Mouse (Mus musculus) urinary bladder, postnatal 4 days (tissue): Measurements from ENCODE around the gene Psmb2.

ENCODE experiments used
- DNase-seq, 2 experiments: peaks; one replicate each; pipeline ENCODE4 v3.0.0; 2021 to 2022; ENCODE audit warnings: low spot score in 2 of 2

Psmb2 gene

GRCm38 (mm10) chr4:126752608-126753141, 75.2 kb downstream of the Psmb2 start:
- no peak for DNase-seq

GRCm38 (mm10) chr4:126753268-126754230, 76.1 kb downstream of the Psmb2 start, which contains the start of the genes Ncdn and AU040320:
Gene Ncdn (minus strand): TSS chr4:126753438.
Gene AU040320 (plus strand): TSS chr4:126753544.
- DNase-seq: peak; percentile 96 to 97

GRCm38 (mm10) chr4:126754231-126754611, 76.8 kb downstream of the Psmb2 start:
- no peak for DNase-seq

GRCm38 (mm10) chr4:126754736-126755374, 77.4 kb downstream of the Psmb2 start:
- DNase-seq: no peak

- no peak for DNase-seq
Measured at GRCm38 (mm10) chr4:126756766-126757165, 79.3 kb downstream of the Psmb2 start.

- no peak for DNase-seq
Measured at GRCm38 (mm10) chr4:126758299-126758698, 80.9 kb downstream of the Psmb2 start.
